Mouse (Mus musculus) kidney, postnatal 0 days (tissue): ENCODE results near the gene Rab29. TPM values are rescaled to one million over a fixed set of nuclear protein-coding genes. Genes with fewer than 3 reads are reported as not detected.
"Not testable (repeated sequence)": the region's sequence is repeated elsewhere in the genome, so short reads cannot be mapped to it uniquely, and the experiment has no call there.

Source experiments
- ATAC-seq: fragments of 200-750 bp; cut with Nextera tagmentation; replicated peaks from 2 replicates; pipeline ENCODE4 v1.8.0; 2017; ENCODE audit warnings: low read depth, moderate number of reproducible peaks, moderate TSS enrichment, moderate library complexity; ENCODE audit not compliant: low FRiP score
- DNase-seq: peaks from one replicate; pipeline ENCODE4 v3.0.0-alpha.2; 2016; ENCODE audit warnings: low spot score
- H3K27ac ChIP-seq: fragments of 300-500 bp; sonication (generic); 2 replicates; pipeline ENCODE4 v1.5.1; 2014; ENCODE audit warnings: mild to moderate bottlenecking
- H3K27me3 ChIP-seq: fragments of 300-500 bp; sonication (generic); 2 replicates; pipeline ENCODE4 v1.6.1; 2014; ENCODE audit warnings: low read length, mixed read lengths; ENCODE audit not compliant: insufficient read depth
- H3K36me3 ChIP-seq: fragments of 300-500 bp; sonication (generic); 2 replicates; pipeline ENCODE4 v1.6.1; 2014; ENCODE audit warnings: low read length, mixed read lengths; ENCODE audit not compliant: insufficient read depth
- H3K4me1 ChIP-seq: fragments of 300-500 bp; sonication (generic); replicated peaks from 2 replicates; pipeline ENCODE4 v1.6.1; 2014; ENCODE audit warnings: antibody characterized with exemption, low read length, mixed read lengths; ENCODE audit not compliant: insufficient read depth
- H3K4me2 ChIP-seq: fragments of 300-500 bp; sonication (generic); 2 replicates; pipeline ENCODE4 v1.6.1; 2014; ENCODE audit warnings: mild to moderate bottlenecking, low read length, moderate library complexity, mixed read lengths
- H3K4me3 ChIP-seq: fragments of 300-500 bp; sonication (generic); replicated peaks from 2 replicates; pipeline ENCODE4 v1.5.1; 2014; ENCODE audit warnings: low read depth, low read length
- H3K9ac ChIP-seq: fragments of 300-500 bp; sonication (generic); 2 replicates; pipeline ENCODE4 v1.6.1; 2014; ENCODE audit warnings: low read depth, low read length
- H3K9me3 ChIP-seq: fragments of 300-500 bp; sonication (generic); replicated peaks from 2 replicates; pipeline ENCODE4 v1.6.1; 2016; ENCODE audit warnings: low read length, inconsistent platforms, mixed read lengths
- CTCF ChIP-seq: IDR thresholded peaks from 2 replicates; pipeline ENCODE4 v1.5.1; 2016; ENCODE audit warnings: antibody characterized with exemption, low read depth, mild to moderate bottlenecking, moderate library complexity
- WGBS: fragments of 180-500 bp; shearing (Covaris S2); extraction: QIAGEN DNeasy Blood & Tissue Kit; methylation state at CpG from one replicate; pipeline ENCODE4 v1.1.7; 2014; 5-methylcytosine and 5-hydroxymethylcytosine counted together
- polyA plus RNA-seq: library from polyadenylated mRNA; unstranded; fragments of >200 nt; fragmentation: Nextera tagmentation; extraction: Ambion mirVana; gene quantifications from 2 replicates; pipeline ENCODE4 v1.2.1, GENCODE M21; 2015

Gene Rab29
- polyA plus RNA-seq, 1 experiment from 2014 or later = 23.4 TPM

DNA sequence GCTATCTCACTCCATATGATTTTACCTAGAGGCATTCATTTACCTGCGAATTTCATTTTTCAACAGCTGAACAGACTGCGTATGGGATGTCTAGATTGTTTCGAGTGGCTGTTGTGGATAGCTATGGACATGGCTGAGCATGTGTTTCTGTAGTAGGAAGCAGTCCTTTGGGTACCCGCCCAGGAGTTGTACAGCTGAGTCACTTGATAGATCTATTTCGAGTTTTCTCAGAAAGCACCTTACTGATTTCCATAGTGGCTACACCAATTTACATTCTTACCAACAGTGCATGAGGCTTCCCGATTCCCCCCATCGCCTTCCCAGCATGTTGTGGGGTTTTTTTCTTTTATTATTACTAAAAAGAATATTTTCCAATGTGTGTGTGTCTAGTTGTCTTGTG is 36.2 kb downstream of the Rab29 start:
- ATAC-seq = no peak
- Histone ChIP-seq H3K9me3 (no peaks in the 10 kb centered on the region), H3K27me3 (no peaks in the 10 kb centered on the region; the same call in 1 of the 2 replicates), H3K4me1 (no peaks in the 10 kb centered on the region), H3K4me2 (no peak overlapping the region), H3K9ac (no peak overlapping the region), H3K4me3 (no peak overlapping the region), H3K27ac (no peak overlapping the region), H3K36me3 (no peaks in the 10 kb centered on the region)
- WGBS = 89% methylated on average over 7 of the region's 7 CpGs
- no peak for DNase-seq
- TF ChIP-seq CTCF = no peak

DNA sequence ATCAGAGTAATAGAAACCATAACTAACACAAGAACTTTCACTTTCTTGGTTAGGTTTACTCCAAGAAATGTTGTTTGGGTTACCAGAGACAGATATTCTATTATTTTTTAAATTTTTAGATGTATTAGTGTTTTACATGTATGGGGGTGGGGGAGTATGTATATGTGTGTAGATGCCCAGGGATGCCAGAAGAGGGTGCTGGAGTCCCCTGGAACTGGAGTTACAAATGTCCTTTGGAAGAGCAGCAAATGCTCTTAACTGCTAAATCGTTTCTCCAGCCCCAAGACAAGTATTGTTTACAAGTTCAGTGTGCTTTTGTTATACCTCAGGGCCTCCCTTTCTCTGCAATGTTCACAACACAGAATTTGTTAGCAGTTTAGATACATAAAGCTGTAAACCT is 38.5 kb downstream of the Rab29 start:
- DNase-seq = peak; percentile 75
- H3K4me2 ChIP-seq = no peak overlapping the region
- no peak for ATAC-seq

GRCm38 (mm10) chr1:131908456-131908855 is 41.4 kb downstream of the Rab29 start:
- Histone ChIP-seq H3K36me3 (no peaks in the 10 kb centered on the region), H3K9ac (no peak overlapping the region), H3K9me3 (no peaks in the 10 kb centered on the region), H3K27ac (no peak overlapping the region), H3K4me3 (no peak overlapping the region), H3K27me3 (no peaks in the 10 kb centered on the region; the same call in 1 of the 2 replicates), H3K4me2 (no peak overlapping the region), H3K4me1 (peaks cover 10% of the 10 kb centered on the region; the same call in 1 of the 2 replicates)
- no peak for TF ChIP-seq CTCF
- DNase-seq (no peak), ATAC-seq (no peak)
- 83% methylated on average over 3 of the region's 3 CpGs for WGBS

More for the DNA sequence above, 38.5 kb downstream of the Rab29 start:
- Histone ChIP-seq H3K4me1 (no peaks in the 10 kb centered on the region), H3K9ac (no peak overlapping the region), H3K9me3 (no peaks in the 10 kb centered on the region), H3K4me3 (no peak overlapping the region), H3K36me3 (no peaks in the 10 kb centered on the region), H3K27ac (no peak overlapping the region), H3K27me3 (no peaks in the 10 kb centered on the region; the same call in 1 of the 2 replicates)
- 12% methylated on average over 1 of the region's 1 CpGs for WGBS
- TF ChIP-seq CTCF = peak; percentile 67

DNA sequence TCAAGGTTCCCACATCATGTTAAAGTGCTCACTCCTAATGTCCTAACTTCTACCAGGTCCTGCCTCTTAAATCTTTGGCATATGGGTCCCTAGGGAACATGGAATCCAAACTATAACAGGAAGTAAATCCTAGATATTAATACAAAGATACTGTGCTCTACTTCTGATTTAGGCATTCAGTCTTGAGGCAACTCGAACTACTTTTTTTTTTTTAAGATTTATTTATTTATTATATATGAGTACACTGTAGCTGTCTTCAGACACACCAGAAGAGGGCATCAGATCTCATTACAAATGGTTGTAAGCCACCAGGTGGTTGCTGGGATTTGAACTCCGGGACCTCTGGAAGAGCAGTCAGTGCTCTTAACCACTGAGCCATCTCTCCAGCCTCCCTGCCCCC is 42.2 kb downstream of the Rab29 start:
- H3K27me3 ChIP-seq, DNase-seq, H3K36me3 ChIP-seq, H3K9me3 ChIP-seq, ATAC-seq, H3K4me3 ChIP-seq, H3K27ac ChIP-seq, H3K9ac ChIP-seq, H3K4me2 ChIP-seq: not testable (repeated sequence)
- 94% methylated on average over 2 of the region's 2 CpGs for WGBS
- H3K4me1 ChIP-seq = peaks cover 12% of the 10 kb centered on the region; the same call in 1 of the 2 replicates

DNA sequence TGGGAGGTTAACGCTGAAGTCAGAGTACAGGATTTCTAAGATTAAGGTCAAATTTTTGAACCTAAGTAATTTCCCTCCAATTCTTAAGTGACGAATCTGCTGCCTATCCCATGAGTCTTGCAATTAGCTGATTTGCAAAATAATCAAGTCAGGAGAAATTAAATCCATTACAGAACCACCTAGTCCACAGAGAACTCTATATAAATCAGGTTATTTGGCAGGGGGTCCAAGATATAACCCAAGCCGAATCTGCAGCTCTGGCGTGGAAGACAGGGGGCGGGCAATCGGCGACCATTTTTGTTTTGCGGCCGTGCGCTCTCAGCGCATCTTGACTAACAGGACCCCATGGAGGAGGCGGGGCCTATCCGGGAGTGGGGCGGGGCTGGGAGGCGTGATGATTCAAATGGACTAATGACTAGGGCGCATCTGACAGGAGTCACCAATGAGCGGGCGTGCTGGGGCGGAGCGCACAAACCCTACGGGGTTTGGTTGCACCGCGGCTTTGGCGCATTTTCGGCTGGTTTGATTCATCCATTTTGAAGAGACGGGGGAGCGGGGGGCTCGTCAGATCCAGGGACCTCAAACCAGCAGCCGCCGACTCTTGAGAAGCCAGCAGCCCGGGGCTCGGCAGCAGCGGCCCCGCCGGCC is 43.1 kb downstream of the Rab29 start, which contains the start of gene Nucks1:
Nucks1 (plus strand) TSS at position 534 of the 648 bp plus-strand sequence.
- Histone ChIP-seq H3K4me3 (peak within 1 kb of the TSS; percentile 86), H3K27me3 (no peaks in the 10 kb centered on the region; the same call in 1 of the 2 replicates), H3K4me1 (peaks cover 12% of the 10 kb centered on the region; the same call in 1 of the 2 replicates), H3K4me2 (peak within 1 kb of the TSS; percentile 63), H3K36me3 (no peaks in the 10 kb centered on the region), H3K9me3 (no peaks in the 10 kb centered on the region), H3K9ac (peak within 1 kb of the TSS; percentile 93), H3K27ac (peak within 1 kb of the TSS; percentile 98)
- TF ChIP-seq CTCF = peak; percentile 61
- ATAC-seq = peak; percentile 98
- DNase-seq = peak; percentile 98
- WGBS = under 1% methylated on average over 34 of the region's 35 CpGs

DNA sequence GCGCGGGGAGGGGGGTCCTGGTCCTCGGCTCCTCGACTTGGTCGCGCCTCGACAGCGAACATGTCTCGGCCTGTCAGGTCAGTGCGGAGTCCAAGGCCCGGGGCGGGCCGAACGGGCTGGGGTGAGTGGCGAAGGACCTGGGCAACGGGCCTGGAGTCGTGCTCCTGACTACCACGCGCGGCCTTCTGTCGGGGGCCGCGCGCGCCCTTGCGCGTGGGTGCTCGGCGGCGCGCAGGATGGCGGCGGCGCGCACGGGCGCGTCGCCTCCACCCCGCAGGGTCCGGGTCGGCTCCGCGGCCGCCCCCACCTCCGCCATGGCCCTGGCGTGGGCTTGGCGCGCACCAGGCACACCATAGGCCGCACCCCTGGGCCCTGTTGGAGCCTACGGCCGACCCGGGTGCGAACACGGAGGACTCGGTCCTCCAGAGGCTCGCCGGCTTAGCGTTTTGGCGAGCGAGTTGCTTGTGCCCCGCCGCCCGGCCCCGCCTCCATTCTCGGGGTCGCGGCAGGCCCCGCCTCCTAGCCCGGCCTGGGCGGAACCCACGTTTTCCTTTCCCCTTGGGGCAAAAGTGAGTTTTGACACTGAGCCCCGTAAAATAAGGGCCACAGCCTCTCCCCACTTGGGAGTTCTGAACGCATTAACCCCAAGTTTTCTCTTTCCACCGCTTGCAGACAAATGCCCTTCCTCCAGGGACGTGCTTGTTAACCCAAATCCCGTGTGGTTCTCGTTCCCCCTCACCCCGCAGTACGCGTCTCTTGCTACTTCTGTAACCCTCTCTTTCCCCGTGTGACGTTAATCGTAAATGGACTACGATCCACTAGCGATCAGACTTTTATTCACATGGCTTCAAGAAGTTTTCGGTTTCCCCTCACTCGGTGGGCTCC is 43.9 kb downstream of the Rab29 start:
- Histone ChIP-seq H3K9ac (peak overlapping the region; percentile 93), H3K4me3 (peak overlapping the region; percentile 86), H3K27me3 (no peaks in the 10 kb centered on the region; the same call in 1 of the 2 replicates), H3K4me1 (peaks cover 12% of the 10 kb centered on the region; the same call in 1 of the 2 replicates), H3K9me3 (no peaks in the 10 kb centered on the region), H3K36me3 (no peaks in the 10 kb centered on the region), H3K4me2 (peak overlapping the region; percentile 63), H3K27ac (peak overlapping the region; percentile 98)
- ATAC-seq (peak; percentile 81), DNase-seq (peak; percentile 77)
- under 1% methylated on average over 84 of the region's 88 CpGs for WGBS
- TF ChIP-seq CTCF = no peak
